Mouse (Mus musculus) adipocyte (in vitro differentiated cells): Measurements from ENCODE around the gene Gm7792.
"Not testable (repeated sequence)": the region's sequence is repeated elsewhere in the genome, so short reads cannot be mapped to it uniquely, and the experiment has no call there.

Experiments used
- DNase-seq: peaks from one replicate; pipeline ENCODE4 v3.0.0-alpha.2; 2016; ENCODE audit warnings: low spot score

Gene Gm7792

GRCm38 (mm10) chr5:93843476-93843875 lies at the start of gene Gm7792:
TSS of gene Gm7792 (plus strand) at chr5:93843776.
- DNase-seq, result not testable (repeated sequence)
